Mouse (Mus musculus) left cerebral cortex, postnatal 25 days (tissue): ENCODE measurements at regions not wholly inside any gene's neighbourhood (a gene's known extent, or its start where the extent isn't known, plus 50 kb on each side); places are given as distances from the start of the nearest gene placed in this dataset.
"Not testable (repeated sequence)": the region's sequence is repeated elsewhere in the genome, so short reads cannot be mapped to it uniquely, and the experiment has no call there.

ENCODE experiments used
- DNase-seq, 2 experiments: peaks; one replicate each; pipeline ENCODE4 v3.0.0; 2022; ENCODE audit warnings: low spot score in 2 of 2, mixed read lengths in 1 of 2
- intact Hi-C: fragments of 180-260 bp; cut with DNase I; formaldehyde crosslinking; loops from one replicate; pipeline ENCODE4 v1.15.1; 2025

DNA sequence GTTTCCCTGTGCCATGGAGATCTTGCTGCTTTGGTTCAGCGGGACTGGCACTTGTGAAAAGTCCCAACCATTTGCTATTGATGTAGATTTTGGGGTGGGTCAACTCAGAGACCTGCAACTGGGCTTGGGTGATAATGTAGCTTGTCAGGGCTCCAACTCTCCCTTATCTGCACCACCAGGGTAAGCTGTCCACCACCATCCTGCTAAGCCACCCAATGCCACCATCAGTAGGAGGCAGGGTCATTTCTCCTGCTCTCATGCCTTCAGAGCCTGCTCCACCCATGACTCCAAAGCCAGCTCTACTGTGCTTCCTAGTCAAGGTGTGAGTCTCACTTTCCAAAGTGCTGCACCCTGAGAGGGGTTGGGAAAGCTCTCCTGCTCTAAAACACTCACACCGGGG is 776.2 kb downstream of the Diaph2 start:
- intact Hi-C loops = no loop called here
- no peak for DNase-seq

GRCm38 (mm10) chrX:130533171-130534156 is 783.9 kb downstream of the Diaph2 start:
- DNase-seq = peak in 1 of 2 experiments; percentile 0
- intact Hi-C loops = no loop called here

- intact Hi-C loops, DNase-seq: not testable (repeated sequence)
Measured at GRCm38 (mm10) chrX:130538771-130539170, 789.2 kb downstream of the Diaph2 start.

DNA sequence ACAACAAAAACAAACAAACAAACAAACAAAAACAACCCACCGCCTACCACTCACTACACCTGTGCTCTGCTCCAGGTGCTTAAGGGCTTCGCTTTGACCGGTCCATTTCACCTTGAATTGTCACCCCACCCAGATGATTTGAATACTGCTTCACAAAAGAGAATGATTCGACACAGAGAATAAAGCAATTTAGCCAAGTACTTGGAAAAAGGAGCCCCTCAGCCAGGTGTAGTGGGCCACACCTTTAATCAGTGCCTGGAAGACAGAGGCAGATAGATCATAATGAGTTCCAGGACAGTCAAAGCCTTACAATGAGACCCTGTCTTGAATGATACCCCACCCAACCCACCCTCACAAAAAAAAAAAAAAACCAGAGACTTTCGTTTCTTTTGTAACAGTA is 798.5 kb downstream of the Diaph2 start:
- intact Hi-C loops = no loop called here
- no peak for DNase-seq

DNA sequence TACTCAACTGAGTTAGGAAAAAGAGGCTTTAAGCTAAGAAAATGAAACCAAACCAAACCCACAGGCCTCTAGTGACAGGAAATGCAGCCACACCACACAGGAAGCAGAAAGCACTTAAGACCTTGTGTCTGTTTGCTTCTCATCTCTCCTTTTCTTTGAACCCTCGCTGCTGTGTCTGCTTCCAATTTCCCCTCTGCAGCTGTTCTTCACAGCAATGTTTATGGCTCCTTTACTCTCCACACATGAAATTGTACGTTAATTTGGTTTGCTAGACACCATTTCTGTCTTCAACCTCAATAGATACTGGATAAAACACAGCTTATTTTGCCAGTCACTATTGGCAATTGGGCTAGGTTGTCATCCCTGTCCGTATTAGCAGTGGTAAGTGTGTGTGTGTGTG is 799.7 kb downstream of the Diaph2 start:
- intact Hi-C loops = no loop called here
- no peak for DNase-seq

DNA sequence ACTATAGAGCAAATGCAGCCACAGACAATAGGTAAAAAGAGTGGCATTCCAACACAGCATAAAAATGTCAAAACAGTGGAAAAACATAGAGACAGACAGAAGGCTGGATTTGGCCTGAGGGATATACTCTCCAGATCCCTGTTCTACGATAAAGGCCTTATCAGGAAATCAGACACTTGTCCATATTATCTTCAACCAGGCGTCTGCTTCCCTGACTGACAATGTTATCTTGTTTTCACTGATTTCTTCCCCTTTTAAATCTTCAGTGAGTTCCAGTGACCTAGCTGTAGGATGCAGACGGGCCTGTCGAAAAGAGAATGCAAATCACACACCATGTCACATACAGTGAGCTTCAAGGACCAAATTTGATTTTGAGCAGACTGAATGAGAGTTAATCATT is 800.4 kb downstream of the Diaph2 start:
- DNase-seq = no peak
- intact Hi-C loops = no loop called here

DNA sequence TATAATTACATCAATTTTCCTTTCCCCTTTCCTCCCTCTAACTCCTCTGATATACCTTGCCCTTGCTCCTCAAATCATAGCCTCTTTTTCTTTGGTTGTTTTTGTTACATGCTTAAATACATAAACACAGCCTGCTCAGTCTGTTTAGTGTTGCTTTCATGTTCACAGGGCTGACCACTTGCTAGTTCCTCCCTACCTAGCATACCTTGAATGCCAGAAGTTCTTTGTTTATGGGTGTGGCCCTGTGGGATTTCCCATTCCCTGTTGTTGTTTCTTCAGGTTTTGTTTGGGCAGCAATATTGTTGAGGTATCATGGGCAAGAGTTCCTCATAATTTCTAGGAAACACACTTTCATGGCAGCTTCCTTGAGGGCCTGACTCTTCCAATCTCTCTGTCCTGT is 807.7 kb downstream of the Diaph2 start:
- intact Hi-C loops = no loop called here
- DNase-seq = no peak

DNA sequence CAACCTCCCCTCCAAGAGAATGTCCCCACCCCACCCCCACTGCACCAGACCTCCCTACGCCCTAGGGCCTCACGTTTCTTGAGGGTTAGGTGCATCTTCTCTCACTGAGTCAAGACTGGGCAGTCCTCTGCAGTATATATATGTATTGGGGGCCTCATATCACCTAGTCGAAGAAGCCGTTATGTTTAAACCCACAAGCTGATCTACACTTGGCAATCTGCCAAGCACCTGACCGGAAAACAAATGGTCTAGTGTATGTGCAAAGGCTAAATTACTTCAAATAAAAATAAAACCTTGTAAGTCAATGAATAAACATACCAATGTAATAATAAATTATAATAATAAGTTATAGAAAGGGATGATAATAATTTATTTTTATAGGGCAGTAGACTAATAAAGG is 828.2 kb downstream of the Diaph2 start:
- no peak for DNase-seq
- intact Hi-C loops = no loop called here

- intact Hi-C loops = no loop called here
- DNase-seq = no peak
Measured at GRCm38 (mm10) chrX:130596631-130597030, 847.1 kb downstream of the Diaph2 start.

GRCm38 (mm10) chrX:130601911-130602310 is 852.4 kb downstream of the Diaph2 start:
- intact Hi-C loops = no loop called here
- peak; percentile 6 to 77 for DNase-seq

GRCm38 (mm10) chrX:130638513-130638912 is 889.0 kb downstream of the Diaph2 start:
- intact Hi-C loops = no loop called here
- no peak for DNase-seq

DNA sequence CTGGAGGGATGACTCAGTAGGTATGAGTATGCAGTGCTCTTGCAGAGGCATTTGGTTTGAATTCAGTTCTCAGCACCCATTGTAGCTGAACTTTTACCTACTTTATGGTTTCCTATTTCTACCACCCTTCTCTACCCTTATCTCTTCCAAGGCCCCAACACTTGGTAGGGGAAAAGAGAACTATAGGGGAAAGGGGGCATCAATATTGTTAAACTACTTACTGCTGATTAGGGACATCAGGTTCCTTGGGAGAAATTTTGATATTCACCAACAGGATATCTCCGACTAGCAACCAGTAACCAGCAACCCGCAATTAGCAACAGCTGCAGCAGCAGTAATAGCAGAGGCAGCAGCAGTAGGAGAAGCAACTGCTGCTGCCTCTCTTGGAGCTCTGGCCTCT is 906.3 kb downstream of the Diaph2 start:
- intact Hi-C loops = no loop called here
- no peak for DNase-seq

- DNase-seq = no peak
- intact Hi-C loops = no loop called here
Measured at GRCm38 (mm10) chrX:130684381-130684780, 934.8 kb downstream of the Diaph2 start.

GRCm38 (mm10) chrX:130708929-130709328 is 959.4 kb downstream of the Diaph2 start:
- intact Hi-C loops = no loop called here
- DNase-seq = no peak

- DNase-seq, intact Hi-C loops: not testable (repeated sequence)
Measured at GRCm38 (mm10) chrX:130744132-130744531, 994.6 kb downstream of the Diaph2 start.
